ENCODE assay signal across 8 mouse cellular contexts in the genomic region with DNA sequence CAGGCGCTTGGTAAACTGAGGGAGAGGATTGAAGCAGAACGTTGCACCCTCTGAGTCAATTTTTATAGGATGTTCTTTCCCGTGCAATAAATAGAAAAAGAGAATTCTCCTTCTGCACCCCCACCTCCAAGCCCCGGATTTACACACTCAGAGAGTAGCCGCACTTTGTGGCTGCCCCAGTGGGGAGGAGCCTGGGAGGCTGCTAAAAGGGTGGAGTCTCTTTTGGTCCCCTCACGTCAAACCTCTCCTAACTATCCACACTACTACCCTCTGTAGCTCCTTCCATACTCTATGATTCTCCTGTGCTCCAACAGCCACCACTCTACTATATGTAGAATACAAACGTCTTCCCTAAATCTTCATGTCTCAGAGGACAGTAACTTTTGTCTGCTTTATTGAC. TPM values are rescaled to one million over a fixed set of nuclear protein-coding genes. Genes with fewer than 3 reads are reported as not detected.
DNase-seq lines count a peak whose midpoint lies in the region; ATAC-seq and TF ChIP-seq lines count a peak whose summit lies in the region.

No protein-coding gene starts in this region.

- H3K4me3 ChIP-seq in heart, embryonic 15.5 days = peak overlapping the region; percentile 58
- H3K4me3 ChIP-seq in heart, adult 2 months = no peak overlapping the region
- peak overlapping the region; percentile 43 for H3K4me3 ChIP-seq in brown adipose tissue, adult 24 weeks (ENCODE audit: insufficient read depth, low read depth, low read length)
- H3K4me3 ChIP-seq in hindbrain, embryonic 14.5 days (replicated peaks; ENCODE audit: low read length) = peak overlapping the region; percentile 42
- peak overlapping the region; percentile 51 for H3K4me3 ChIP-seq in midbrain, embryonic 13.5 days (replicated peaks)

- no peak for TF ChIP-seq EP300 in heart, adult 2 months (IDR thresholded peaks at IDR 0.05; ENCODE audit: insufficient read depth, low read depth, low read length)

- H3K27ac ChIP-seq in heart, embryonic 15.5 days = no peak overlapping the region
- no peak overlapping the region for H3K27ac ChIP-seq in heart, adult 2 months
- H3K27ac ChIP-seq in brown adipose tissue, adult 24 weeks (replicated peaks; ENCODE audit: low read depth, low read length) = no peak overlapping the region
- H3K27ac ChIP-seq in hindbrain, embryonic 14.5 days = peak overlapping the region; percentile 72; the same call in 1 of the 2 replicates
- H3K27ac ChIP-seq in midbrain, embryonic 13.5 days = peak overlapping the region; percentile 83

- H3K27me3 ChIP-seq in heart, embryonic 15.5 days = no peaks in the 10 kb centered on the region
- H3K27me3 ChIP-seq in heart, adult 2 months (ENCODE audit: control insufficient read depth, insufficient read depth, low read length) = no peaks in the 10 kb centered on the region
- H3K27me3 ChIP-seq in hindbrain, embryonic 14.5 days (ENCODE audit: control insufficient read depth, insufficient read depth, low read length) = no peaks in the 10 kb centered on the region
- H3K27me3 ChIP-seq in midbrain, embryonic 13.5 days = no peaks in the 10 kb centered on the region

- no peaks in the 10 kb centered on the region for H3K9me3 ChIP-seq in heart, embryonic 15.5 days (replicated peaks)
- H3K9me3 ChIP-seq in hindbrain, embryonic 14.5 days (ENCODE audit: control insufficient read depth, low read length) = no peaks in the 10 kb centered on the region
- H3K9me3 ChIP-seq in midbrain, embryonic 13.5 days = no peaks in the 10 kb centered on the region

- 30% methylated on average over 7 of the region's 7 CpGs for WGBS in heart, embryonic 15.5 days
- WGBS in heart, adult 2 months = 44% methylated on average over 7 of the region's 7 CpGs
- WGBS in hindbrain, embryonic 14.5 days = 31% methylated on average over 7 of the region's 7 CpGs
- WGBS in midbrain, embryonic 13.5 days = 27% methylated on average over 7 of the region's 7 CpGs

- no peaks in the 10 kb centered on the region; the same call in 1 of the 2 replicates for H3K4me1 ChIP-seq in heart, embryonic 15.5 days (replicated peaks)
- H3K4me1 ChIP-seq in heart, adult 2 months (ENCODE audit: control insufficient read depth, insufficient read depth, low read length) = peaks cover 2% of the 10 kb centered on the region; the same call in 1 of the 2 replicates
- H3K4me1 ChIP-seq in brown adipose tissue, adult 24 weeks (ENCODE audit: control insufficient read depth, insufficient read depth, insufficient read length, low read length) = no peaks in the 10 kb centered on the region
- H3K4me1 ChIP-seq in hindbrain, embryonic 14.5 days (replicated peaks; ENCODE audit: control insufficient read depth, insufficient read depth, low read length) = peaks cover 24% of the 10 kb centered on the region
- H3K4me1 ChIP-seq in midbrain, embryonic 13.5 days (replicated peaks) = peaks cover 24% of the 10 kb centered on the region

- no peak for TF ChIP-seq POLR2A in heart, adult 2 months (IDR thresholded peaks at IDR 0.05; ENCODE audit: insufficient read depth, low read depth, low read length)

- ATAC-seq in heart, embryonic 15.5 days (replicated peaks; ENCODE audit: insufficient number of reproducible peaks, insufficient read depth, low FRiP score, low read depth) = no peak
- no peak for ATAC-seq in hindbrain, embryonic 14.5 days (ENCODE audit: low FRiP score)
- no peak; the same call in 1 of the 2 replicates for ATAC-seq in midbrain, embryonic 13.5 days

- no peak for TF ChIP-seq CTCF in heart, adult 2 months (IDR thresholded peaks at IDR 0.05)

- H3K36me3 ChIP-seq in heart, embryonic 15.5 days = no peaks in the 10 kb centered on the region
- no peaks in the 10 kb centered on the region for H3K36me3 ChIP-seq in heart, adult 2 months (ENCODE audit: control insufficient read depth, insufficient read depth, low read length)
- H3K36me3 ChIP-seq in hindbrain, embryonic 14.5 days (replicated peaks; ENCODE audit: control insufficient read depth, insufficient read depth) = no peaks in the 10 kb centered on the region
- H3K36me3 ChIP-seq in midbrain, embryonic 13.5 days = no peaks in the 10 kb centered on the region

- H3K9ac ChIP-seq in heart, embryonic 15.5 days = no peak overlapping the region
- no peak overlapping the region for H3K9ac ChIP-seq in heart, adult 2 months (ENCODE audit: low read depth, low read length)
- H3K9ac ChIP-seq in hindbrain, embryonic 14.5 days = peak overlapping the region; percentile 68
- H3K9ac ChIP-seq in midbrain, embryonic 13.5 days (replicated peaks) = peak overlapping the region; percentile 77

- no peaks in the 10 kb centered on the region for H3K79me2 ChIP-seq in heart, adult 2 months (replicated peaks; ENCODE audit: control insufficient read depth, insufficient read depth, low read length)

- intact Hi-C loops in heart, adult 2 months (cut with DNase I) = no loop called here
- intact Hi-C loops in left cerebral cortex, postnatal 36 days (cut with DNase I) = no loop called here

- no peak for DNase-seq in heart, adult 2 months
- no peak for DNase-seq in hindbrain, embryonic 14.5 days (ENCODE audit: low spot score)
- no peak for DNase-seq in left cerebral cortex, postnatal 36 days (ENCODE audit: low spot score in 2 of 2)
- DNase-seq in layer of hippocampus, postnatal 25 days (ENCODE audit: extremely low spot score in 1 of 2, low spot score in 1 of 2) = no peak
- no peak for DNase-seq in cerebellum, adult 9-11 months

- H3K4me2 ChIP-seq in heart, embryonic 15.5 days = peak overlapping the region; percentile 86
- peak overlapping the region; percentile 56 for H3K4me2 ChIP-seq in hindbrain, embryonic 14.5 days (replicated peaks)
- H3K4me2 ChIP-seq in midbrain, embryonic 13.5 days (replicated peaks) = peak overlapping the region; percentile 65

RNA-seq across cellular contexts. Expression of gene Gsdme, which starts 1.4 kb away (rescaled TPM):
- 35.3 and 35.8 TPM in 2 replicates for polyA plus RNA-seq in heart, embryonic 15.5 days (2015; fragmentation: Nextera tagmentation; extraction: Ambion mirVana)
- under 1 TPM; 0.29 to 0.32 TPM for total RNA-seq in heart, adult 2 months (2021)
- polyA plus RNA-seq in heart, adult 2 months (2012; rRNA removed) = 0.41 and 0.56 TPM in 2 replicates
- polyA plus RNA-seq in brown adipose tissue, adult 24 weeks (2012; ENCODE audit: insufficient read depth, insufficient read length, missing spikeins) = 0.71 and 0.95 TPM in 2 replicates
- 78.3 and 83.8 TPM in 2 replicates for polyA plus RNA-seq in hindbrain, embryonic 14.5 days (2014; fragmentation: Nextera tagmentation; extraction: Ambion mirVana)
- 64.9 and 71.6 TPM in 2 replicates for polyA plus RNA-seq in midbrain, embryonic 13.5 days (2015; fragmentation: Nextera tagmentation; extraction: Ambion mirVana)
- total RNA-seq in left cerebral cortex, postnatal 36 days (2021) = 10 to 100 TPM; 11.8 to 13.0 TPM
- total RNA-seq in layer of hippocampus, postnatal 25 days (2021) = 10 to 100 TPM in 1 of 2 experiments, 1 to 10 TPM in 1; 9.6 to 11.2 TPM

Comparison
In these comparisons a context has a peak if more than half of its experiments do, and no peak if none do; other contexts are left out.
1. RNA of gene Gsdme, which starts 1.4 kb away (polyA plus RNA-seq): 78.3 to 83.8 TPM in hindbrain, embryonic 14.5 days, 64.9 to 71.6 TPM in midbrain, embryonic 13.5 days and 35.3 to 35.8 TPM in heart, embryonic 15.5 days; 0.71 to 0.95 TPM in brown adipose tissue, adult 24 weeks and 0.41 to 0.56 TPM in heart, adult 2 months; every median in the first group is over 10 times any median in the second.
2. H3K27ac ChIP-seq: peak in hindbrain, embryonic 14.5 days (single experiment) and midbrain, embryonic 13.5 days (single experiment); none in heart, embryonic 15.5 days (single experiment), heart, adult 2 months (single experiment) and brown adipose tissue, adult 24 weeks (single experiment).
3. H3K9ac ChIP-seq: peak in hindbrain, embryonic 14.5 days (single experiment) and midbrain, embryonic 13.5 days (single experiment); none in heart, embryonic 15.5 days (single experiment) and heart, adult 2 months (single experiment).
4. Peak in every context shown above with its lines, with median percentiles within 50 percentile points of each other: H3K4me2 ChIP-seq.